Mouse (Mus musculus) liver, adult 2 months (tissue): Measurements from ENCODE around the gene Icmt. TPM values are rescaled to one million over a fixed set of nuclear protein-coding genes. Genes with fewer than 3 reads are reported as not detected.

Source experiments
- DNase-seq: peaks from one replicate; pipeline ENCODE4 v3.0.0-alpha.2; 2011; ENCODE audit warnings: low read depth, low spot score; ENCODE audit errors: extremely low read depth
- H3K27ac ChIP-seq: fragments of 200-500 bp; replicated peaks from 2 replicates; pipeline ENCODE4 v1.5.1; 2012; ENCODE audit warnings: low read depth, mild to moderate bottlenecking, control low read depth, inconsistent platforms, low read length; ENCODE audit not compliant: insufficient read depth
- H3K27me3 ChIP-seq: fragments of 200-500 bp; 2 replicates; pipeline ENCODE4 v1.6.1; 2012; ENCODE audit warnings: mild to moderate bottlenecking, moderate library complexity, low read length, inconsistent platforms; ENCODE audit not compliant: control insufficient read depth, insufficient read depth
- H3K36me3 ChIP-seq: fragments of 200-500 bp; 2 replicates; pipeline ENCODE4 v1.6.1; 2012; ENCODE audit warnings: low read length, inconsistent platforms; ENCODE audit not compliant: control insufficient read depth, insufficient read depth
- H3K4me1 ChIP-seq: fragments of 200-500 bp; 2 replicates; pipeline ENCODE4 v1.6.1; 2011; ENCODE audit warnings: low read length; ENCODE audit not compliant: control insufficient read depth, insufficient read depth
- H3K4me3 ChIP-seq: fragments of 200-500 bp; 2 replicates; pipeline ENCODE4 v1.5.1; 2011; ENCODE audit warnings: low read depth, mild to moderate bottlenecking, control low read depth, low read length, moderate library complexity; ENCODE audit not compliant: insufficient read depth
- H3K79me2 ChIP-seq: fragments of 200-500 bp; 2 replicates; pipeline ENCODE4 v1.6.1; 2012; ENCODE audit warnings: inconsistent platforms, mild to moderate bottlenecking, low read length, moderate library complexity; ENCODE audit not compliant: control insufficient read depth, insufficient read depth
- H3K9ac ChIP-seq: fragments of 200-500 bp; 2 replicates; pipeline ENCODE4 v1.6.1; 2012; ENCODE audit warnings: low read depth, mild to moderate bottlenecking, control low read depth, inconsistent platforms, low read length
- CTCF ChIP-seq: fragments of 200-500 bp; IDR thresholded peaks from 2 replicates; pipeline ENCODE4 v1.5.1; 2011; ENCODE audit warnings: low read depth, low read length, control low read depth
- POLR2A ChIP-seq: fragments of 200-500 bp; IDR thresholded peaks from 2 replicates; pipeline ENCODE4 v1.6.1; 2011; ENCODE audit warnings: low read length, control low read depth; ENCODE audit not compliant: insufficient read depth; ENCODE audit errors: extremely low read depth
- WGBS: fragments of 180-500 bp; shearing (Covaris S2); methylation state at CpG from one replicate; pipeline ENCODE4 v1.1.7; 2018; 5-methylcytosine and 5-hydroxymethylcytosine counted together
- polyA plus RNA-seq: library from polyadenylated mRNA; depleted of rRNA; stranded (reverse); fragments of >200 nt; gene quantifications from 2 replicates; pipeline ENCODE4 v1.2.3, GENCODE M21; 2012
- total RNA-seq: library from RNA; depleted of rRNA; stranded (reverse); fragments of >200 nt; gene quantifications from 2 replicates; pipeline ENCODE4 v1.2.3, GENCODE M21; 2014

Icmt gene
- total and polyA plus RNA-seq, 2 experiments: 13.2 to 16.5 TPM

- WGBS: 38% methylated on average over 12 of the region's 12 CpGs
- Histone ChIP-seq H3K79me2 (no peaks in the 10 kb centered on the region), H3K4me1 (peaks cover 2% of the 10 kb centered on the region; the same call in 1 of the 2 replicates), H3K27ac (no peak overlapping the region), H3K9ac (no peak overlapping the region), H3K4me3 (no peak overlapping the region), H3K27me3 (peaks cover 11% of the 10 kb centered on the region), H3K36me3 (no peaks in the 10 kb centered on the region)
- no peak for DNase-seq
- no peak for TF ChIP-seq CTCF
- no peak for TF ChIP-seq POLR2A
These were observed 4.8 kb upstream of the Icmt start for GRCm38 (mm10) chr4:152292102-152292765.

DNA sequence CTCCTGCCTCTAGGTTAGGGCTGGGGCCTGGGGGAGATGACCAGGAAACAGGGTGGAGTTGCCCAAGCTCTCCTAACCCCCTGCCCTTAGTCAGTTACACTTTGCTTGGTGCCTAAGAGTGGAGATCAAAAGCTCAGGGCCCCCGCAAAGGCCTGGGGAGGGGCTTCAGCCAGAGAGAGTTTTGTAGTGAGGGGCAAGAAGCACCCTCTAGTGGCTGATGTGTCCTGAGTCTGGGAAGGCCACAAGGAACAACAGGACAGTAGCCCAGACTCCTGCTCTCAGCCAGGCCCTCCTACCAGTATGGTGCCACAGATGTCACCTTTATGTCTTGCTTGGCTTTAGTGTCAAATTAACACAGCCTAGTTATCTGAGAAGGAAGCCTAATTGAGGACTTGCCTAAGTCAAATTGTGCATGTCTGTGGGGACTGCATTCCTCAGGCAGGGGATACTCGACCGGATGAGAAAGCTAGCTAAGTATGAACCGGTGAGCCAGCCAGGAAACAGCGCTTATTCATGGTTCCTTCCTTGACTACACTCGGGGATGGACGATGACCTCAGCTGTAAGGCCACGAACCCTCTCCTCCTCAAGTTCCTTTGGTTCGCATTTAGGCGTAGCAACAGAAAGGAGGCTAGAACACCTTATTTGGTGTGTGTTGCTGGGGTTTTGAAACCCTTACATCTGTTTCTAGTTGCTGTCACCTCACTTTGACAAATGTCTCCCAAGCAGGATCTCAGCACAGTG lies 2.7 kb upstream of the Icmt start:
- no peak overlapping the region for H3K9ac ChIP-seq
- DNase-seq: no peak
- H3K79me2 ChIP-seq: peaks cover 8% of the 10 kb centered on the region
- peaks cover 8% of the 10 kb centered on the region for H3K4me1 ChIP-seq
- 70% methylated on average over 10 of the region's 10 CpGs for WGBS
- no peaks in the 10 kb centered on the region for H3K36me3 ChIP-seq
- H3K27ac ChIP-seq: no peak overlapping the region
- H3K27me3 ChIP-seq: peaks cover 9% of the 10 kb centered on the region; the same call in 1 of the 2 replicates
- TF ChIP-seq CTCF: 0 out of 2 replicates have a peak, but pooled peaks have one; percentile 5
- no peak for TF ChIP-seq POLR2A
- H3K4me3 ChIP-seq: no peak overlapping the region

DNA sequence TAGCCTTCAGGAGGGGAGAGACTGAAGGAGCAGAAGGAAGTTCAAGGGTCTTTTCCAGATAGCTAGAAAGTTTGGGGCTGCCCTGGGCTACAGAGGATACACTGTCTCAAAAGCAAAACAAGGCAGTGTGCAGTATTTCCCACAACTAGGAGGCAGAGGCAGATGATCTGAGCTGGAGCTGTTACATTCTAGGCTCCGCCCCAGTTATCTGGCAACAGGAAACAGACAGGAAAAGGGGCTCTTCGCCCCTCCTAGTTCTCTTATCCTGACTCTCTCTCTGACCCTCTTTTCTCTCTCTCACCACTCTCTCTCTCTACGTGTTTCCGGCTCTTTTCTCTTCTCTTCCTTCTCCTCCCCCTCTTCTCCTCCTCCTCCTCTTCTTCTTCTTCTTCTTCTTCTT lies 1.1 kb upstream of the Icmt start:
- DNase-seq: no peak
- Histone ChIP-seq H3K36me3 (peaks cover 6% of the 10 kb centered on the region; the same call in 1 of the 2 replicates), H3K27me3 (0 out of 2 replicates have a peak, but pooled peaks cover under 1% of the 10 kb centered on the region), H3K27ac (no peak overlapping the region), H3K9ac (no peak overlapping the region), H3K4me1 (peaks cover 8% of the 10 kb centered on the region), H3K79me2 (peaks cover 8% of the 10 kb centered on the region), H3K4me3 (no peak overlapping the region)
- TF ChIP-seq CTCF (no peak), POLR2A (no peak)
- 51% methylated on average over 4 of the region's 4 CpGs for WGBS

GRCm38 (mm10) chr4:152296371-152296770 lies 656 bp upstream of the Icmt start:
- Histone ChIP-seq H3K4me1 (peaks cover 8% of the 10 kb centered on the region), H3K9ac (peak overlapping the region; percentile 83; the same call in 1 of the 2 replicates), H3K4me3 (peak overlapping the region; percentile 81), H3K79me2 (peaks cover 8% of the 10 kb centered on the region), H3K27me3 (no peaks in the 10 kb centered on the region), H3K36me3 (peaks cover 6% of the 10 kb centered on the region; the same call in 1 of the 2 replicates), H3K27ac (no peak overlapping the region)
- no peak for DNase-seq
- WGBS: 9% methylated on average over 8 of the region's 8 CpGs
- TF ChIP-seq CTCF: no peak
- TF ChIP-seq POLR2A: no peak

GRCm38 (mm10) chr4:152298836-152299235 lies 1.8 kb downstream of the Icmt start:
- Histone ChIP-seq H3K9ac (no peak overlapping the region), H3K79me2 (peaks cover 8% of the 10 kb centered on the region), H3K27me3 (no peaks in the 10 kb centered on the region), H3K4me3 (no peak overlapping the region), H3K36me3 (peaks cover 9% of the 10 kb centered on the region; the same call in 1 of the 2 replicates), H3K27ac (no peak overlapping the region), H3K4me1 (peaks cover 8% of the 10 kb centered on the region)
- no peak for DNase-seq
- TF ChIP-seq POLR2A (no peak), CTCF (no peak)
- 88% methylated on average over 14 of the region's 14 CpGs for WGBS

GRCm38 (mm10) chr4:152300375-152300774 lies 3.3 kb downstream of the Icmt start:
- DNase-seq: no peak
- peaks cover 8% of the 10 kb centered on the region for H3K79me2 ChIP-seq
- 96% methylated on average over 8 of the region's 8 CpGs for WGBS
- H3K4me3 ChIP-seq: no peak overlapping the region
- H3K27me3 ChIP-seq: no peaks in the 10 kb centered on the region
- H3K27ac ChIP-seq: no peak overlapping the region
- H3K36me3 ChIP-seq: peaks cover 9% of the 10 kb centered on the region; the same call in 1 of the 2 replicates
- H3K9ac ChIP-seq: no peak overlapping the region
- H3K4me1 ChIP-seq: peaks cover 8% of the 10 kb centered on the region
- TF ChIP-seq POLR2A (no peak), CTCF (no peak)
